Mouse (Mus musculus): ENCODE data around the gene Ctdnep1. TPM values are rescaled to one million over a fixed set of nuclear protein-coding genes. Genes with fewer than 3 reads are reported as not detected.

The Ctdnep1 gene
- total and polyA plus RNA-seq, 3 experiments, result 42.9 to 143 (median 66.7) TPM

- in situ Hi-C loops (cut with MboI; ENCODE audit: low pct_ligation_motif_present, low pct_unique_long_range_greater_than_20kb, low sequenced_read_pairs), result no loop called here
Measured at GRCm38 (mm10) chr11:69934169-69934568, 46.8 kb upstream of the Ctdnep1 start.

GRCm38 (mm10) chr11:69934681-69935080, 46.3 kb upstream of the Ctdnep1 start:
- Histone ChIP-seq H3K27ac (ENCODE audit: insufficient read depth, low read depth) (no peak overlapping the region), H3K4me2 (ENCODE audit: insufficient read depth, low read depth, poor library complexity, severe bottlenecking) (peak overlapping the region; percentile 92), H3K9ac (ENCODE audit: insufficient read depth, low read depth) (no peak overlapping the region; the same call in 1 of the 2 replicates), H3K4me3 (replicated peaks in 1 of 3; ENCODE audit: low read depth in 2 of 3, low read length in 2 of 3, poor library complexity in 1 of 3) (no peak overlapping the region), H3K4me1 (ENCODE audit: control insufficient read depth in 1 of 2, insufficient read depth in 2 of 2) (peaks cover 5 to 59% of the 10 kb centered on the region in 2 experiments), H3K79me2 (replicated peaks; ENCODE audit: control insufficient read depth, extremely low read depth, insufficient read depth, poor library complexity, severe bottlenecking) (no peaks in the 10 kb centered on the region), H3K36me3 (replicated peaks in 1 of 2; ENCODE audit: control insufficient read depth in 1 of 2, insufficient read depth in 1 of 2, low read length in 1 of 2) (no peaks in the 10 kb centered on the region), H3K27me3 (replicated peaks) (peaks cover 55% of the 10 kb centered on the region), H3K9me3 (replicated peaks; ENCODE audit: low read length) (no peaks in the 10 kb centered on the region)
- dilution Hi-C loops (cut with MboI; ENCODE audit: extremely low pct_ligation_motif_present, extremely low pct_unique_long_range_greater_than_20kb, low sequenced_read_pairs) (no loop called here), in situ Hi-C loops (cut with MboI; ENCODE audit: low pct_ligation_motif_present, low pct_unique_long_range_greater_than_20kb, low sequenced_read_pairs) (no loop called here)
- TF ChIP-seq MYC (IDR thresholded peaks at IDR 0.05; ENCODE audit: low read depth, low read length) (0 out of 2 replicates have a peak, but pooled peaks have one; percentile 8), SIN3A (IDR thresholded peaks at IDR 0.05; ENCODE audit: low read length) (peak; percentile 39), RCOR1 (conservative IDR thresholded peaks at IDR 0.05; ENCODE audit: low read depth, low read length) (0 out of 2 replicates have a peak, but pooled peaks have one; percentile 53), PAX5 (IDR thresholded peaks at IDR 0.05; ENCODE audit: low read length) (no peak), HCFC1 (IDR thresholded peaks at IDR 0.05; ENCODE audit: low read depth, low read length) (no peak; the same call in 1 of the 2 replicates), E2F4 (IDR thresholded peaks at IDR 0.05; ENCODE audit: insufficient replicate concordance, low read depth, low read length) (0 out of 2 replicates have a peak, but pooled peaks have one; percentile 33), MAFK (IDR thresholded peaks at IDR 0.05; ENCODE audit: insufficient replicate concordance, low read length) (no peak), CHD2 (IDR thresholded peaks at IDR 0.05; ENCODE audit: low read length) (no peak)
- no peak for DNase-seq (ENCODE audit: extremely low read depth)

More at GRCm38 (mm10) chr11:69934169-69934568, 46.8 kb upstream of the Ctdnep1 start:
- Histone ChIP-seq H3K9ac (ENCODE audit: insufficient read depth, low read depth) (peak overlapping the region; percentile 21; the same call in 1 of the 2 replicates), H3K27ac (ENCODE audit: insufficient read depth, low read depth) (no peak overlapping the region), H3K79me2 (replicated peaks; ENCODE audit: control insufficient read depth, extremely low read depth, insufficient read depth, poor library complexity, severe bottlenecking) (no peaks in the 10 kb centered on the region), H3K4me1 (ENCODE audit: control insufficient read depth in 1 of 2, insufficient read depth in 2 of 2) (peaks cover 5 to 63% of the 10 kb centered on the region in 2 experiments), H3K9me3 (replicated peaks; ENCODE audit: low read length) (no peaks in the 10 kb centered on the region), H3K36me3 (replicated peaks in 1 of 2; ENCODE audit: control insufficient read depth in 1 of 2, insufficient read depth in 1 of 2, low read length in 1 of 2) (no peaks in the 10 kb centered on the region), H3K27me3 (replicated peaks) (peaks cover 50% of the 10 kb centered on the region), H3K4me3 (replicated peaks in 1 of 3; ENCODE audit: low read depth in 2 of 3, low read length in 2 of 3, poor library complexity in 1 of 3) (no peak overlapping the region), H3K4me2 (ENCODE audit: insufficient read depth, low read depth, poor library complexity, severe bottlenecking) (peak overlapping the region; percentile 92)
- DNase-seq (ENCODE audit: extremely low read depth), result peak; percentile 94
- no peak for TF ChIP-seq POLR2A (IDR thresholded peaks at IDR 0.05; ENCODE audit: low read depth, low read length)
- no peak for TF ChIP-seq KAT2A (IDR thresholded peaks at IDR 0.05; ENCODE audit: insufficient replicate concordance, low read length)
- TF ChIP-seq TBP (conservative IDR thresholded peaks at IDR 0.05; ENCODE audit: low read depth, low read length), result no peak
- peak; percentile 75 for TF ChIP-seq MXI1 (IDR thresholded peaks at IDR 0.05; ENCODE audit: low read depth, low read length)
- TF ChIP-seq USF1 (IDR thresholded peaks at IDR 0.05; ENCODE audit: low read depth, low read length), result no peak
- TF ChIP-seq JUN (IDR thresholded peaks at IDR 0.05; ENCODE audit: insufficient read depth, low read depth, low read length), result no peak
- TF ChIP-seq MAZ (IDR thresholded peaks at IDR 0.05; ENCODE audit: low read depth, low read length), result peak; percentile 92
- no peak for TF ChIP-seq POLR2AphosphoS2 (IDR thresholded peaks at IDR 0.05; ENCODE audit: low read depth, low read length)
- no peak for TF ChIP-seq USF2 (conservative IDR thresholded peaks at IDR 0.05; ENCODE audit: low read depth, low read length)
- TF ChIP-seq EP300 (IDR thresholded peaks at IDR 0.05; ENCODE audit: low read length), result no peak; the same call in 1 of the 2 replicates
- peak; percentile 51; the same call in 1 of the 2 replicates for TF ChIP-seq HCFC1 (IDR thresholded peaks at IDR 0.05; ENCODE audit: low read depth, low read length)
- no peak for TF ChIP-seq MAFK (IDR thresholded peaks at IDR 0.05; ENCODE audit: insufficient replicate concordance, low read length)
- TF ChIP-seq MEF2A (IDR thresholded peaks at IDR 0.05; ENCODE audit: borderline replicate concordance, low read depth, low read length), result no peak; the same call in 1 of the 2 replicates
- TF ChIP-seq RCOR1 (conservative IDR thresholded peaks at IDR 0.05; ENCODE audit: low read depth, low read length), result no peak
- peak; percentile 86; the same call in 1 of the 2 replicates for TF ChIP-seq SIN3A (IDR thresholded peaks at IDR 0.05; ENCODE audit: low read length)
- TF ChIP-seq SMC3 (IDR thresholded peaks at IDR 0.05; ENCODE audit: low read depth, low read length), result peak; percentile 99
- no peak for TF ChIP-seq CHD1 (IDR thresholded peaks at IDR 0.05; ENCODE audit: low read depth, low read length)
- TF ChIP-seq NELFE (IDR thresholded peaks at IDR 0.05; ENCODE audit: low read depth, low read length), result peak; percentile 67
- no peak for TF ChIP-seq MAX (IDR thresholded peaks at IDR 0.05; ENCODE audit: low read length)
- no peak; the same call in none of the 2 replicates for TF ChIP-seq RAD21 (IDR thresholded peaks at IDR 0.05; ENCODE audit: low read depth, low read length)
- no peak for TF ChIP-seq UBTF (IDR thresholded peaks at IDR 0.05; ENCODE audit: low read depth, low read length)
- no peak for TF ChIP-seq PAX5 (IDR thresholded peaks at IDR 0.05; ENCODE audit: low read length)
- TF ChIP-seq ZMIZ1 (IDR thresholded peaks at IDR 0.05; ENCODE audit: low read depth, low read length), result no peak
- TF ChIP-seq TCF12 (IDR thresholded peaks at IDR 0.05; ENCODE audit: low read depth, low read length), result 0 out of 2 replicates have a peak, but pooled peaks have one; percentile 40
- peak; percentile 77 for TF ChIP-seq IRF4 (IDR thresholded peaks at IDR 0.05; ENCODE audit: low read depth, low read length)
- 0 out of 2 replicates have a peak, but pooled peaks have one; percentile 46 for TF ChIP-seq NRF1 (IDR thresholded peaks at IDR 0.05; ENCODE audit: low read depth, low read length)
- TF ChIP-seq ZNF384 (IDR thresholded peaks at IDR 0.05; ENCODE audit: low read depth, low read length), result no peak
- peak; percentile 85 for TF ChIP-seq ZC3H11A (IDR thresholded peaks at IDR 0.05; ENCODE audit: low read depth, low read length)
- peak; percentile 51; the same call in 1 of the 2 replicates for TF ChIP-seq E2F4 (IDR thresholded peaks at IDR 0.05; ENCODE audit: insufficient replicate concordance, low read depth, low read length)
- TF ChIP-seq BHLHE40 (IDR thresholded peaks at IDR 0.05; ENCODE audit: low read depth, low read length), result peak; percentile 66; the same call in 1 of the 2 replicates
- TF ChIP-seq GABPA (IDR thresholded peaks at IDR 0.05; ENCODE audit: insufficient replicate concordance, low read depth, low read length), result no peak
- TF ChIP-seq ZKSCAN1 (IDR thresholded peaks at IDR 0.05; ENCODE audit: borderline replicate concordance, low read depth, low read length), result no peak
- no peak; the same call in 1 of the 2 replicates for TF ChIP-seq MYC (IDR thresholded peaks at IDR 0.05; ENCODE audit: low read depth, low read length)
- TF ChIP-seq CHD2 (IDR thresholded peaks at IDR 0.05; ENCODE audit: low read length), result 0 out of 2 replicates have a peak, but pooled peaks have one; percentile 11
- peak; percentile 45 to 99 for TF ChIP-seq CTCF (conservative IDR thresholded peaks at IDR 0.05 in 1 of 2, IDR thresholded peaks at IDR 0.05 in 1 of 2; ENCODE audit: low read depth in 2 of 2, low read length in 2 of 2)
- 0 out of 2 replicates have a peak, but pooled peaks have one; percentile 10 for TF ChIP-seq ETS1 (conservative IDR thresholded peaks at IDR 0.05; ENCODE audit: low read depth, low read length)
- TF ChIP-seq JUND (conservative IDR thresholded peaks at IDR 0.05; ENCODE audit: low read depth, low read length), result no peak
- TF ChIP-seq ELF1 (IDR thresholded peaks at IDR 0.05; ENCODE audit: low read depth, low read length), result no peak
- dilution Hi-C loops (cut with MboI; ENCODE audit: extremely low pct_ligation_motif_present, extremely low pct_unique_long_range_greater_than_20kb, low sequenced_read_pairs), result no loop called here

All from CH12.LX (cell line).